Mouse (Mus musculus): ENCODE measurements around the gene Khdc3.
"Not testable (repeated sequence)": the region's sequence is repeated elsewhere in the genome, so short reads cannot be mapped to it uniquely, and the experiment has no call there.

Khdc3 gene

GRCm38 (mm10) chr9:73101536-73101935, at the start of gene Khdc3:
Gene Khdc3, plus strand, starts transcription at chr9:73101836.
- no peak for DNase-seq (ENCODE audit: low read depth, low spot score)

- no peak for DNase-seq (ENCODE audit: low read depth, low spot score)
Observed at GRCm38 (mm10) chr9:73055441-73055911, 46.2 kb upstream of the Khdc3 start.

- DNase-seq (ENCODE audit: low read depth, low spot score) = no peak
Observed at GRCm38 (mm10) chr9:73059224-73059623, 42.4 kb upstream of the Khdc3 start.

GRCm38 (mm10) chr9:73063621-73064290, 37.9 kb upstream of the Khdc3 start:
- DNase-seq (ENCODE audit: low read depth, low spot score) = no peak

GRCm38 (mm10) chr9:73067086-73067485, 34.5 kb upstream of the Khdc3 start:
- no peak for DNase-seq (ENCODE audit: low read depth, low spot score)

- no peak for DNase-seq (ENCODE audit: low read depth, low spot score)
Observed at GRCm38 (mm10) chr9:73068230-73068679, 33.4 kb upstream of the Khdc3 start.

- DNase-seq (ENCODE audit: low read depth, low spot score) = no peak
Observed at GRCm38 (mm10) chr9:73068688-73069087, 32.9 kb upstream of the Khdc3 start.

GRCm38 (mm10) chr9:73070971-73071659, 30.5 kb upstream of the Khdc3 start:
- no peak for DNase-seq (ENCODE audit: low read depth, low spot score)

GRCm38 (mm10) chr9:73072426-73072825, 29.2 kb upstream of the Khdc3 start:
- DNase-seq (ENCODE audit: low read depth, low spot score) = no peak

- no peak for DNase-seq (ENCODE audit: low read depth, low spot score)
Observed at GRCm38 (mm10) chr9:73073169-73073568, 28.5 kb upstream of the Khdc3 start.

GRCm38 (mm10) chr9:73079349-73079748, 22.3 kb upstream of the Khdc3 start:
- DNase-seq (ENCODE audit: low read depth, low spot score) = not testable (repeated sequence)

GRCm38 (mm10) chr9:73079801-73080325, 21.8 kb upstream of the Khdc3 start:
- DNase-seq (ENCODE audit: low read depth, low spot score) = no peak

- no peak for DNase-seq (ENCODE audit: low read depth, low spot score)
Observed at GRCm38 (mm10) chr9:73082291-73083000, 19.2 kb upstream of the Khdc3 start.

- DNase-seq (ENCODE audit: low read depth, low spot score) = no peak
Observed at GRCm38 (mm10) chr9:73083956-73084355, 17.7 kb upstream of the Khdc3 start.

- no peak for DNase-seq (ENCODE audit: low read depth, low spot score)
Observed at GRCm38 (mm10) chr9:73085845-73086244, 15.8 kb upstream of the Khdc3 start.

GRCm38 (mm10) chr9:73087121-73087520, 14.5 kb upstream of the Khdc3 start:
- DNase-seq (ENCODE audit: low read depth, low spot score) = no peak

- no peak for DNase-seq (ENCODE audit: low read depth, low spot score)
Observed at GRCm38 (mm10) chr9:73087581-73087980, 14.1 kb upstream of the Khdc3 start.

- no peak for DNase-seq (ENCODE audit: low read depth, low spot score)
Observed at GRCm38 (mm10) chr9:73089222-73089920, 12.3 kb upstream of the Khdc3 start.

GRCm38 (mm10) chr9:73090121-73090520, 11.5 kb upstream of the Khdc3 start:
- no peak for DNase-seq (ENCODE audit: low read depth, low spot score)

- DNase-seq (ENCODE audit: low read depth, low spot score) = no peak
Observed at GRCm38 (mm10) chr9:73091747-73092146, 9.9 kb upstream of the Khdc3 start.

GRCm38 (mm10) chr9:73094580-73094979, 7.1 kb upstream of the Khdc3 start:
- no peak for DNase-seq (ENCODE audit: low read depth, low spot score)

GRCm38 (mm10) chr9:73097898-73098297, 3.7 kb upstream of the Khdc3 start:
- DNase-seq (ENCODE audit: low read depth, low spot score) = no peak

Data from c-Kit-negative CD71-positive TER-119-positive erythroid progenitor cells, embryonic 14.5 days (primary cell).